In genomic region chr12:108892989-108893714, GRCm38 (mm10) we compare ENCODE assay signal across 8 mouse cellular contexts. TPM values are rescaled to one million over a fixed set of nuclear protein-coding genes. Genes with fewer than 3 reads are reported as not detected.
DNase-seq lines count a peak whose midpoint lies in the region; ATAC-seq and TF ChIP-seq lines count a peak whose summit lies in the region.

Gene Wdr25 (plus strand): TSS chr12:108893631.

- H3K4me1 ChIP-seq in spleen, adult 2 months (ENCODE audit: control insufficient read depth, insufficient read depth, insufficient read length): peaks cover 8% of the 10 kb centered on the region; the same call in 1 of the 2 replicates
- H3K4me1 ChIP-seq in embryonic facial prominence, embryonic 12.5 days: peaks cover 19% of the 10 kb centered on the region
- peaks cover 9% of the 10 kb centered on the region; the same call in 1 of the 2 replicates for H3K4me1 ChIP-seq in hindbrain, embryonic 11.5 days (replicated peaks; ENCODE audit: control insufficient read depth, insufficient read depth, low read length)
- peaks cover 28% of the 10 kb centered on the region for H3K4me1 ChIP-seq in liver, embryonic 15.5 days (replicated peaks)
- peaks cover 26% of the 10 kb centered on the region for H3K4me1 ChIP-seq in neural tube, embryonic 13.5 days (replicated peaks)

- H3K27ac ChIP-seq in spleen, adult 2 months (ENCODE audit: insufficient read depth, low read length): peak within 1 kb of the TSS; percentile 51
- H3K27ac ChIP-seq in embryonic facial prominence, embryonic 12.5 days: no peak within 1 kb of the TSS
- no peak within 1 kb of the TSS for H3K27ac ChIP-seq in hindbrain, embryonic 11.5 days (ENCODE audit: low read depth, low read length)
- peak within 1 kb of the TSS; percentile 54 for H3K27ac ChIP-seq in liver, embryonic 15.5 days (replicated peaks)
- no peak within 1 kb of the TSS; the same call in 1 of the 2 replicates for H3K27ac ChIP-seq in neural tube, embryonic 13.5 days (replicated peaks)

- no peaks in the 10 kb centered on the region for H3K36me3 ChIP-seq in spleen, adult 2 months (ENCODE audit: control insufficient read depth, insufficient read depth, low read length)
- H3K36me3 ChIP-seq in embryonic facial prominence, embryonic 12.5 days: peaks cover 17% of the 10 kb centered on the region; the same call in 1 of the 2 replicates
- H3K36me3 ChIP-seq in hindbrain, embryonic 11.5 days (ENCODE audit: control insufficient read depth, insufficient read depth, low read length): 0 out of 2 replicates have a peak, but pooled peaks cover 2% of the 10 kb centered on the region
- peaks cover 13% of the 10 kb centered on the region for H3K36me3 ChIP-seq in liver, embryonic 15.5 days (replicated peaks)
- H3K36me3 ChIP-seq in neural tube, embryonic 13.5 days: peaks cover 28% of the 10 kb centered on the region

- no peak for TF ChIP-seq CTCF in spleen, adult 2 months (IDR thresholded peaks at IDR 0.05; ENCODE audit: extremely low read depth, insufficient read depth, insufficient read length, insufficient replicate concordance)

- no peak for ATAC-seq in embryonic facial prominence, embryonic 12.5 days (ENCODE audit: insufficient number of reproducible peaks, insufficient read depth, low FRiP score, low TSS enrichment)
- ATAC-seq in hindbrain, embryonic 11.5 days (ENCODE audit: low FRiP score): 0 out of 2 replicates have a peak, but pooled peaks have one; percentile 2
- no peak for ATAC-seq in liver, embryonic 15.5 days (ENCODE audit: insufficient read depth)
- no peak for ATAC-seq in neural tube, embryonic 13.5 days (ENCODE audit: low read depth)

- DNase-seq in spleen, adult 2 months (ENCODE audit: low read depth in 1 of 2, low spot score in 2 of 2): no peak
- no peak for DNase-seq in spleen, adult 18-20 months
- DNase-seq in hindbrain, embryonic 11.5 days (ENCODE audit: low spot score): no peak
- no peak for DNase-seq in urinary bladder, postnatal 36 days (ENCODE audit: low spot score in 2 of 2)
- no peak for DNase-seq in cerebellum, postnatal 14 days

- H3K9ac ChIP-seq in embryonic facial prominence, embryonic 12.5 days: peak within 1 kb of the TSS; percentile 74
- H3K9ac ChIP-seq in hindbrain, embryonic 11.5 days (ENCODE audit: low read depth, low read length): peak within 1 kb of the TSS; percentile 76
- H3K9ac ChIP-seq in liver, embryonic 15.5 days: peak within 1 kb of the TSS; percentile 73
- H3K9ac ChIP-seq in neural tube, embryonic 13.5 days: peak within 1 kb of the TSS; percentile 87

- no peaks in the 10 kb centered on the region for H3K9me3 ChIP-seq in embryonic facial prominence, embryonic 12.5 days
- H3K9me3 ChIP-seq in hindbrain, embryonic 11.5 days (ENCODE audit: control insufficient read depth, low read length): no peaks in the 10 kb centered on the region
- no peaks in the 10 kb centered on the region for H3K9me3 ChIP-seq in liver, embryonic 15.5 days (replicated peaks)
- no peaks in the 10 kb centered on the region for H3K9me3 ChIP-seq in neural tube, embryonic 13.5 days

- no peak for TF ChIP-seq POLR2A in spleen, adult 2 months (IDR thresholded peaks at IDR 0.05; ENCODE audit: low read depth, low read length)

- H3K4me2 ChIP-seq in embryonic facial prominence, embryonic 12.5 days (replicated peaks): peak within 1 kb of the TSS; percentile 92
- peak within 1 kb of the TSS; percentile 87 for H3K4me2 ChIP-seq in hindbrain, embryonic 11.5 days (replicated peaks; ENCODE audit: low read depth, low read length)
- H3K4me2 ChIP-seq in liver, embryonic 15.5 days: peak within 1 kb of the TSS; percentile 89
- H3K4me2 ChIP-seq in neural tube, embryonic 13.5 days: peak within 1 kb of the TSS; percentile 96

- H3K4me3 ChIP-seq in spleen, adult 2 months (ENCODE audit: extremely low read depth, insufficient read depth, insufficient read length): peak within 1 kb of the TSS; percentile 70
- H3K4me3 ChIP-seq in embryonic facial prominence, embryonic 12.5 days: peak within 1 kb of the TSS; percentile 92
- H3K4me3 ChIP-seq in hindbrain, embryonic 11.5 days (ENCODE audit: low read depth, low read length): peak within 1 kb of the TSS; percentile 58
- H3K4me3 ChIP-seq in liver, embryonic 15.5 days (replicated peaks): peak within 1 kb of the TSS; percentile 81
- peak within 1 kb of the TSS; percentile 88 for H3K4me3 ChIP-seq in neural tube, embryonic 13.5 days

- WGBS in spleen, adult 2 months: 15% methylated on average over 12 of the region's 12 CpGs
- WGBS in embryonic facial prominence, embryonic 12.5 days: 23% methylated on average over 12 of the region's 12 CpGs
- WGBS in hindbrain, embryonic 11.5 days: 20% methylated on average over 12 of the region's 12 CpGs
- WGBS in liver, embryonic 15.5 days (ENCODE audit: insufficient replicate concordance): 11% methylated on average over 12 of the region's 12 CpGs
- 18% methylated on average over 12 of the region's 12 CpGs for WGBS in neural tube, embryonic 13.5 days

- no peaks in the 10 kb centered on the region for H3K27me3 ChIP-seq in spleen, adult 2 months (ENCODE audit: control insufficient read depth, insufficient read depth, low read length)
- no peaks in the 10 kb centered on the region for H3K27me3 ChIP-seq in embryonic facial prominence, embryonic 12.5 days
- H3K27me3 ChIP-seq in hindbrain, embryonic 11.5 days (ENCODE audit: control insufficient read depth, insufficient read depth, low read length): no peaks in the 10 kb centered on the region
- H3K27me3 ChIP-seq in liver, embryonic 15.5 days: no peaks in the 10 kb centered on the region
- no peaks in the 10 kb centered on the region for H3K27me3 ChIP-seq in neural tube, embryonic 13.5 days

RNA-seq across cellular contexts. Expression of gene Wdr25, which starts in this region (rescaled TPM):
- polyA plus RNA-seq in spleen, adult 2 months (2012; rRNA removed): 6.4 and 9.5 TPM in 2 replicates
- polyA plus RNA-seq in embryonic facial prominence, embryonic 12.5 days (2016; fragmentation: Nextera tagmentation; extraction: Ambion mirVana): 9.3 and 12.9 TPM in 2 replicates
- polyA plus RNA-seq in hindbrain, embryonic 11.5 days (2014; fragmentation: Nextera tagmentation; extraction: Ambion mirVana): 3.5 and 5.4 TPM in 2 replicates
- 2.2 and 2.4 TPM in 2 replicates for polyA plus RNA-seq in liver, embryonic 15.5 days (2015; fragmentation: Nextera tagmentation; extraction: Ambion mirVana)
- 6.5 and 7.4 TPM in 2 replicates for polyA plus RNA-seq in neural tube, embryonic 13.5 days (2015; fragmentation: Nextera tagmentation; extraction: Ambion mirVana)

Comparison
In these comparisons a context has a peak if more than half of its experiments do, and no peak if none do; other contexts are left out.
1. H3K27ac ChIP-seq: peak in spleen, adult 2 months (single experiment) and liver, embryonic 15.5 days (single experiment); none in embryonic facial prominence, embryonic 12.5 days (single experiment), hindbrain, embryonic 11.5 days (single experiment) and neural tube, embryonic 13.5 days (single experiment).
2. Peak in every context shown above with its lines, with median percentiles within 50 percentile points of each other: H3K4me3 ChIP-seq, H3K4me2 ChIP-seq and H3K9ac ChIP-seq.